Mouse (Mus musculus) G1E (cell line): Measurements from ENCODE around the gene Slc51a.

Source experiments
- GATA1 ChIP-seq: IDR thresholded peaks from 2 replicates; pipeline ENCODE4 v1.6.1; 2012; ENCODE audit warnings: borderline replicate concordance, low read length, inconsistent platforms, mixed read lengths
- POLR2AphosphoS5 ChIP-seq: IDR thresholded peaks from 2 replicates; pipeline ENCODE4 v1.6.1; 2012; ENCODE audit warnings: low read depth, low read length, inconsistent platforms; ENCODE audit not compliant: insufficient replicate concordance

DNA sequence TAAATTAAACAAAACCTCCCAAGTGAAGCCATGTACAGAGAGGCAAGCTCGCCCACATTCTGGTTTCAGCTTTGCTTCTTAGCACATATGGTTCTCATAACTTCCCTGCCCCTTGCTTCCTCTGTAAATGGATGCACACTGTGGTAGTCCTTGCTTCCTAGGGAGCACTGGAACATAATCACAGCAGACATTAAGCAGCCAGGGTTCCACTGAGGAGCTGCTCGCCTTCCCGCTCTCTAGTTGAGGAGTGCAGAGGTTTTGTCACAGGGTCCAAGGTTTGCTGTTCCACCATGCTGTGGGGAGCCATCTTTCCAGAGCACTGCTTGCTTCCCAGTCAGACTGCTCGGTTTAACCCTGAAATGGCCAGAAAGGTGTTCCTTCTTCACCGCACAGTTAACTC lies 33.0 kb downstream of the Slc51a start:
- no peak for TF ChIP-seq POLR2AphosphoS5
- no peak for TF ChIP-seq GATA1
